Mouse (Mus musculus): ENCODE data around the gene Morc3. TPM values are rescaled to one million over a fixed set of nuclear protein-coding genes. Genes with fewer than 3 reads are reported as not detected.
"Not testable (repeated sequence)": the region's sequence is repeated elsewhere in the genome, so short reads cannot be mapped to it uniquely, and the experiment has no call there.

Gene Morc3
- polyA plus RNA-seq, 1 experiment from 2014 or later, result 22.2 TPM

DNA sequence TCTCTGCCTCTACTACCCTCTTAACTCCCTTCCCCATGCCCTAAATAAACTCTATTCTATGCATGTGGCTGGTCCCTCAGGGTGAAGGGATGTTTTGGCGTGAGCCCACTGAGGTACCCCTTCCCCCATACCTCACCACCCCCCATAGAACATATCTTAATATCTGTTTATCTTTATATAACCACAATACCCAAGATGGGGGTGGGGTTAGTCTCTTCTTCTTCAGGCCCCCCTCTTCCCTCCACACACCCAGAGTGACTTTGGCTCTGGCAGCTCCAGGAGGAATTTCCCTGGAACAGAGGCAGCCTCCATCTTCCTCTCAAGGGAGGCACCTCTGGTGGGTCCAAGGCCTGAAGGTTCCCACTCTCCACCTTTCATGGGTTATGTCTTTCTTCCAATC is 11.9 kb upstream of the Morc3 start:
- H3K4me2 ChIP-seq, result no peak overlapping the region
- H3K27ac ChIP-seq, result no peak overlapping the region
- H3K27me3 ChIP-seq, result no peaks in the 10 kb centered on the region
- WGBS, result 73% methylated on average over 1 of the region's 1 CpGs
- no peak for ATAC-seq (replicated peaks; ENCODE audit: insufficient number of reproducible peaks, insufficient read depth, low FRiP score, low read depth)
- no peak overlapping the region for H3K9ac ChIP-seq
- H3K4me1 ChIP-seq (replicated peaks), result peaks cover 13% of the 10 kb centered on the region
- peaks cover 5% of the 10 kb centered on the region; the same call in 1 of the 2 replicates for H3K9me3 ChIP-seq (replicated peaks)
- no peaks in the 10 kb centered on the region for H3K36me3 ChIP-seq
- no peak overlapping the region for H3K4me3 ChIP-seq

DNA sequence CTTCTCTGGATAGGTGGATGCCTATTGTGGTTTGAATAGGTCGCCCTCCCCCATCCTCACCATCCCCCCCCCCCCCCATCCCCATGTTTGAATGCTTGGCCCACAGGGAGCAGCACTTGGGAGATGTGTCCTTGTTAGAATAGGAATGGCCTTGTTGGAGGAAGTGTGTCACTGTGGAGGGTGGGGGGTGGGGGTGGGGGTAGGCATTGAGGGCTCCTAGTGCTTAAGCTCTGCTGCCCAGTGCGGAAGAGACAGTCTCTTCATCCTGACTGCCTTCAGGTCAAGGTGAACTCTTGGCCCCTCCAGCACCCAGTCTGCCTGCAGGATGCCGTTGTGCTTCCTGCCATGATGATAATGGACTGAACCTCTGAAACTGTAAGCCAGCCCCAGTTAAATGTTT is 10.2 kb upstream of the Morc3 start:
- H3K9me3 ChIP-seq (replicated peaks), result peaks cover 5% of the 10 kb centered on the region; the same call in 1 of the 2 replicates
- 85% methylated on average over 3 of the region's 3 CpGs for WGBS

DNA sequence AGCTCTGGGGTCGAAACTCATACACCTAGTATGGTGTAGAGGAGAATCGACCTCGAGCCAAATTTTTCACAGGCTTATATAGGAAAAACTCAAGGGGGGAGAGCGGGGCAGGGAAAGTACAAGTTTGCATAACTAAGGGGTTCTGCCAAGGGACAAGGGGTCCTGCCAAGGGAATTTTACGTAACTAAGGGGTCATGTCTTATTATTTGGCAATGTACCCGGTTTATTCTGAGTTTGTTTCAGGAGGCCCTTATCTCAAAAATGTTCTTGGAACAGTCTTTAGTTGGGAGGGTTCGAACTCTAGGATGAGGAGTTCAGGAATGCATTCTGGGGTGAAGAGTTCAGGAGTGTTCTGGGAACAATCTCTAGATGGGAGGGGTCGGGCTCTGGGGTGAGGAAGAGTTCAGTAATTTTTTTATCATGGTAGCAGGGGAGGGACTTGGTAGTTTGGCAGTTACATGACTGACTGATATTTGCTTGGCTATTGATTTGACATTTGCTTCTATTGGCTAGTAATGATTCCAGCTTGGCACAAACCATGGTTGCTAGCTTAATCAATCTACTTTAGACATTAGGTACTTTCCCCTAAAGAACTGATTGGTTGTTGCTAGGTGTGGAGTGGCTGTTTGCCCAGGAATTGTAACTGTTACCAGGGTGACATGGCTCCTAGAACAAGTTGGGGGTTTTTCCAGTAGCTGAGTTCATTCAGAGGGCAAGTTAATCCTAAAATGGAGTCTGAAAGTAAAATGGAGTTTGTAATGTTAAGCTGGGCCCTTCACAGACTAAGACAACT is 9.3 kb upstream of the Morc3 start:
- not testable (repeated sequence) for H3K9ac ChIP-seq; H3K27ac ChIP-seq; H3K27me3 ChIP-seq; H3K4me3 ChIP-seq; ATAC-seq (replicated peaks; ENCODE audit: insufficient number of reproducible peaks, insufficient read depth, low FRiP score, low read depth); H3K9me3 ChIP-seq (replicated peaks); H3K4me1 ChIP-seq (replicated peaks); H3K4me2 ChIP-seq; H3K36me3 ChIP-seq
- WGBS, result 59% methylated on average over 5 of the region's 8 CpGs

More for the DNA sequence above, 10.2 kb upstream of the Morc3 start:
- Histone ChIP-seq H3K4me1 (replicated peaks) (peaks cover 3% of the 10 kb centered on the region), H3K27ac (no peak overlapping the region), H3K9ac (no peak overlapping the region), H3K4me2 (no peak overlapping the region), H3K27me3 (no peaks in the 10 kb centered on the region; the same call in 1 of the 2 replicates), H3K4me3 (no peak overlapping the region), H3K36me3 (no peaks in the 10 kb centered on the region)
- ATAC-seq (replicated peaks; ENCODE audit: insufficient number of reproducible peaks, insufficient read depth, low FRiP score, low read depth), result no peak

DNA sequence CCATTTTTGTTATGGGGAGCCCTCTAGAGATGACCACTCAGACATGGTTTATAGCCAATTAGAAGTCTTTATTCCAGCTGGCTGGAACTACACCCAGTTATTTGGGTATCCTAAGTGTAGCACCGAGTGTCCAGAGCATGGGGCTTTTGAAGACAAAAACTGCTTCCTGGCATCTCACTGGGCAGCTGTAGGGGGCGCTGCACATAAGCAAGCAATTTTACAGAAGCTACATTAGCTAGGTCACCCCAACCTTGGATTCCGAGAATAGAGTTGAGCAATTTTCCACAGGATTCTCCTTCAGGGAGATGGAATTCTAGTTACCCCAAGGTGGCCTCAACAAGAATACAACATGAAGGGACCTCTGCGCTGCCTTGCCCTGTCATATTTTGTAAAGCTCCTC is 7.1 kb upstream of the Morc3 start:
- Histone ChIP-seq H3K36me3 (no peaks in the 10 kb centered on the region), H3K4me1 (replicated peaks) (no peaks in the 10 kb centered on the region), H3K9ac (no peak overlapping the region), H3K27ac (no peak overlapping the region), H3K27me3 (no peaks in the 10 kb centered on the region; the same call in 1 of the 2 replicates), H3K4me2 (no peak overlapping the region), H3K9me3 (replicated peaks) (peaks cover 5% of the 10 kb centered on the region; the same call in 1 of the 2 replicates), H3K4me3 (no peak overlapping the region)
- 82% methylated on average over 4 of the region's 4 CpGs for WGBS
- ATAC-seq (replicated peaks; ENCODE audit: insufficient number of reproducible peaks, insufficient read depth, low FRiP score, low read depth), result no peak

DNA sequence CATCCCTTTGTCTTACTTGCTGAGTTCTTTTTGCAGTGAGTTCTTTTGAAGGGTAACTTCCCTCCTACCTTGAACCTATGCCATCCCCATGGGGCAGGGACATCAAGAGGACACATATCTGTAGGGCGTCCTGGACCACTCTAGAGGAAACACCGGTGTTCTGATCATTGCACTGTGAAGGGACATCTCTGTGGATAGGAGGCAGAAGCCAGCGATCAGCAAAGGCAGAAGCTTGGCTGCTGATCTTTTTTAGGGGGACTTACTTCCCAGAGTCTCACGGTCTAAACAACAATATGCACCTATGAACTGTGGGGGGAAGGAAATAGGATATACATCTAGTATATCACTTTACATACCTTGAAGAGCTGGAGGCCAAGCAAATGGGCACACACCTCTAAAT is 6.5 kb upstream of the Morc3 start:
- no peak overlapping the region for H3K27ac ChIP-seq
- H3K9ac ChIP-seq, result no peak overlapping the region
- H3K9me3 ChIP-seq (replicated peaks), result peaks cover 5% of the 10 kb centered on the region; the same call in 1 of the 2 replicates
- no peak for ATAC-seq (replicated peaks; ENCODE audit: insufficient number of reproducible peaks, insufficient read depth, low FRiP score, low read depth)
- no peaks in the 10 kb centered on the region; the same call in 1 of the 2 replicates for H3K27me3 ChIP-seq
- no peak overlapping the region for H3K4me3 ChIP-seq
- no peak overlapping the region for H3K4me2 ChIP-seq
- 89% methylated on average over 4 of the region's 4 CpGs for WGBS
- H3K36me3 ChIP-seq, result no peaks in the 10 kb centered on the region
- no peaks in the 10 kb centered on the region for H3K4me1 ChIP-seq (replicated peaks)

DNA sequence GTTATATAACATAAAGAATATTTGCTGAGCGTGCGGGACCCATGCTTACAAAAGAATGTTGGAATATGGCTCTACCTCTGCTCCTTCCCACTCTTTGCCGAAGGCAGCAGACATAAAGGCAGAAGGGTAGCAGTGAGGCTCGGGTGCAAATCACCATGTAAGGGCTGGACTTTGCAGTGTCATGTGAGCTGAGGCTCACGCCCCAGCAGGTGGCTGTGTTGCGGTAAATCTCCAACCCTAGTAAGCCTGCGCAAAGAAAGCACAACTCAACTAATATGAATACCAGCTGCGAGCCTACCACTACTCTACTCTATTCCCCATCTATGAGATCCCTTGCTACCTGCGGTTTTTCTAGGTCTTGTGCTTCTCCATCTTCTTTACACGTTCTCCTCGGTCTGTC is 5.9 kb upstream of the Morc3 start:
- Histone ChIP-seq H3K9ac (no peak overlapping the region), H3K4me1 (replicated peaks) (no peaks in the 10 kb centered on the region), H3K4me3 (no peak overlapping the region), H3K27ac (no peak overlapping the region), H3K9me3 (replicated peaks) (peaks cover 5% of the 10 kb centered on the region; the same call in 1 of the 2 replicates), H3K4me2 (no peak overlapping the region), H3K36me3 (no peaks in the 10 kb centered on the region), H3K27me3 (no peaks in the 10 kb centered on the region; the same call in 1 of the 2 replicates)
- 56% methylated on average over 11 of the region's 11 CpGs for WGBS
- no peak for ATAC-seq (replicated peaks; ENCODE audit: insufficient number of reproducible peaks, insufficient read depth, low FRiP score, low read depth)

DNA sequence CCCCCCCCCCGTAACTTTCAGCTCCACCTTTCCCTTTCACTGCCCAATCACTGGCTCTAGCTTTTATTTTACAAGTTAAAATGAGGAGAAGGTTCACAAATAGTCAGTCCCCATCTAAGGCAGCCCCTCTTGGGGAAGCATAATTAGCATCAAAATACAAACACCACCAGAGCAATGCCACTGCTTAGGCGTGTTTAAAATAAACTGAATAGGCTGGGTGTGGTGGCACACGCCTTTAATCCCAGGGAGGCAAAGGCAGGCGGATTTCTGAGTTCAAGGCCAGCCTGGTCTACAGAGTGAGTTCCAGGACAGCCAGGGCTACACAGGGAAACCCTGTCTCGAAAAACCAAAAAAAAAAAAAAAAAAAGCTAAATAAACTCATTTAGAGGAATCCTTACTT is 5.4 kb upstream of the Morc3 start:
- not testable (repeated sequence) for H3K4me1 ChIP-seq (replicated peaks); H3K4me3 ChIP-seq; H3K27ac ChIP-seq; H3K9ac ChIP-seq; H3K4me2 ChIP-seq; H3K36me3 ChIP-seq; H3K9me3 ChIP-seq (replicated peaks); ATAC-seq (replicated peaks; ENCODE audit: insufficient number of reproducible peaks, insufficient read depth, low FRiP score, low read depth); H3K27me3 ChIP-seq
- 49% methylated on average over 5 of the region's 5 CpGs for WGBS

DNA sequence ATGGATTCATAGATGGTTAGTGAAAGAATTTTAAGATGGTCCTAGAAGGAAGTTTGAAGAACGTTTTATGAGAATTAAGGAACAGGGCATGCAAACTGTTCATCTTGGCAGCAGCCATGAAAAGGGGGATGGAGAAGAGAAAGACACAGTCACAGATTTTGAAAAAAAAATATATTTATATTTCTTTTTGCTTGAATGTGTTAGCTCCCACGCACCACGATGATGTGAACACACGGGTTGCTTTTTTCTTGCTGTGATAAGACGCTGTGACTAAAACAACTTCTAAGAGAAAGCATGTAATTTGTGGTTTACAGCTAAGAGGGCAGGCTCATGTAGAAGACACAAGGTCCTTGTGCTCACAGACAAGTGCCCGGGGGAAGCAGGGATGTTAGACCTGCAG is 5.0 kb upstream of the Morc3 start:
- Histone ChIP-seq H3K36me3 (no peaks in the 10 kb centered on the region), H3K27ac (no peak overlapping the region), H3K9me3 (replicated peaks) (peaks cover 5% of the 10 kb centered on the region; the same call in 1 of the 2 replicates), H3K4me1 (replicated peaks) (0 out of 2 replicates have a peak, but pooled peaks cover 4% of the 10 kb centered on the region), H3K9ac (no peak overlapping the region), H3K4me3 (no peak overlapping the region), H3K4me2 (no peak overlapping the region), H3K27me3 (no peaks in the 10 kb centered on the region; the same call in 1 of the 2 replicates)
- no peak for ATAC-seq (replicated peaks; ENCODE audit: insufficient number of reproducible peaks, insufficient read depth, low FRiP score, low read depth)
- 81% methylated on average over 6 of the region's 6 CpGs for WGBS

DNA sequence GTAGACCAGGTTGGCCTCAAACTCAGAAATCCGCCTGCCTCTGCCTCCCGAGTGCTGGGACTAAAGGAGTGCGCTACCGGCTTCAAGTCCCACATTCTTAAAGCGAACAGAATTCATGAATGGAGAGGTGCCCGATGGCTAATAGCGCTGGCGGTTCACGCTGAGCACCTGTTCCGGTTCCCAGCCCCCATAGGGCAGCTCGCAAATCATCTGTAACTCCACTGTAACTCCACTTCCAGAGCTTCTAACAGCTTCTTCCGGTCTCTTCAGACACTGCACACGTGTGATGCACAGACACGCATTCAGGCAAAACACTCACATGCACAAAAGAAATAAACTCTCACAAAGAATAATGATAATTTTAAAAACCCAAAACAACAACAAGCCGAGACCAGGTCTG is 2.4 kb upstream of the Morc3 start:
- Histone ChIP-seq H3K27me3 (no peaks in the 10 kb centered on the region; the same call in 1 of the 2 replicates), H3K36me3 (no peaks in the 10 kb centered on the region), H3K4me1 (replicated peaks) (peaks cover 20% of the 10 kb centered on the region), H3K9me3 (replicated peaks) (no peaks in the 10 kb centered on the region), H3K4me3 (no peak overlapping the region), H3K4me2 (no peak overlapping the region), H3K9ac (no peak overlapping the region), H3K27ac (no peak overlapping the region)
- ATAC-seq (replicated peaks; ENCODE audit: insufficient number of reproducible peaks, insufficient read depth, low FRiP score, low read depth), result no peak
- 89% methylated on average over 15 of the region's 15 CpGs for WGBS

DNA sequence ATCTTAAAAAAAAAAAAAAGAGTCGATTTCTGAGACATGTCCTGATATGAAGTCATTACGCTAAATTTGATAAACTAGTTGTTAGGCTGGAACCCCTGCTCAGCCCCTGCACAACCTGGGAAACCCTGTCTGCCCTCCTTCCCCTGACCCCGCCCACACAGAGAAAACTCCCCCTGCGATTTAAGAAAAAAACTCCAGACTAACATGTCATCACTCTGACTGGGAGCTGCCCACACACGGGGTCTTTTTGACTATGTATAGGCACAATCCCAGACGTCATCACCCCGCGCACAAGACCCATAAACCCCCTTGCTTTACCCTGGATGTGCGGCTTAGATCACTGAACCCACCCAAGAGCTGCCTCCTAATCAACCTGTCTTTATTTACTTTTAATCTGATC is 1.9 kb upstream of the Morc3 start:
- Histone ChIP-seq H3K4me3 (no peak overlapping the region), H3K27ac (no peak overlapping the region), H3K4me1 (replicated peaks) (peaks cover 24% of the 10 kb centered on the region), H3K9me3 (replicated peaks) (no peaks in the 10 kb centered on the region), H3K27me3 (no peaks in the 10 kb centered on the region; the same call in 1 of the 2 replicates), H3K36me3 (no peaks in the 10 kb centered on the region), H3K9ac (no peak overlapping the region), H3K4me2 (no peak overlapping the region)
- no peak for ATAC-seq (replicated peaks; ENCODE audit: insufficient number of reproducible peaks, insufficient read depth, low FRiP score, low read depth)
- WGBS, result 72% methylated on average over 9 of the region's 9 CpGs

DNA sequence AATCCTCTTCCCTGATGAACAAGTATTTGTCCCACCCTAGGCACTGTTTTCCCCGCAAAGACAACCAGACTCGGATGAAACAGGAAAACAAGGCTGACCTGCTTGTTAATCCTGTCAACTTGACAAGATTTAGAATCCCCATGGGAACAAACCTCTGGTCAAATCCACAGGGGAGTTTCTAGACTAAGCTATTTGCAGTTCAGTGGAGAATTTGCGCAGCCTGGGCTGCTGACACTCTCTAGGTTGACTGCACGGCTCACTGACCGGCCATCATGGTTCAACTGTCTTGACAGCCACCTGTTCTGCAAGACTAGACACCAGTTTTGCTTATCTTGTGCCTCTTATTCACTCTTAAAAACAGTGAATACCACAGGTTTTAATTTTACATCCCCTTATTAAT is 1.0 kb upstream of the Morc3 start:
- H3K4me3 ChIP-seq, result no peak overlapping the region
- 76% methylated on average over 5 of the region's 5 CpGs for WGBS
- H3K27ac ChIP-seq, result no peak overlapping the region
- H3K4me1 ChIP-seq (replicated peaks), result peaks cover 24% of the 10 kb centered on the region
- no peaks in the 10 kb centered on the region for H3K9me3 ChIP-seq (replicated peaks)
- no peaks in the 10 kb centered on the region; the same call in 1 of the 2 replicates for H3K27me3 ChIP-seq
- no peak for ATAC-seq (replicated peaks; ENCODE audit: insufficient number of reproducible peaks, insufficient read depth, low FRiP score, low read depth)
- no peak overlapping the region for H3K9ac ChIP-seq
- no peaks in the 10 kb centered on the region for H3K36me3 ChIP-seq
- no peak overlapping the region for H3K4me2 ChIP-seq
